Mouse (Mus musculus) liver, embryonic 11.5 days (tissue): ENCODE results near the gene Angptl8. TPM values are rescaled to one million over a fixed set of nuclear protein-coding genes. Genes with fewer than 3 reads are reported as not detected.

Experiments
- ATAC-seq: fragments of 200-750 bp; cut with Nextera tagmentation; replicated peaks from 2 replicates; pipeline ENCODE4 v1.8.0; 2017; ENCODE audit warnings: moderate number of reproducible peaks, mild to moderate bottlenecking, moderate TSS enrichment, moderate library complexity; ENCODE audit not compliant: low FRiP score
- DNase-seq: peaks from one replicate; pipeline ENCODE4 v3.0.0-alpha.2; 2017; ENCODE audit warnings: low spot score
- H3K27ac ChIP-seq: fragments of 300-500 bp; sonication (generic); 2 replicates; pipeline ENCODE4 v1.5.1; 2014; ENCODE audit warnings: mild to moderate bottlenecking, low read depth, low read length, control low read depth
- H3K27me3 ChIP-seq: fragments of 300-500 bp; sonication (generic); replicated peaks from 2 replicates; pipeline ENCODE4 v1.6.1; 2014; ENCODE audit warnings: low read length, mixed read lengths; ENCODE audit not compliant: control insufficient read depth, insufficient read depth
- H3K36me3 ChIP-seq: fragments of 300-500 bp; sonication (generic); 2 replicates; pipeline ENCODE4 v1.6.1; 2014; ENCODE audit warnings: mild to moderate bottlenecking, low read length, moderate library complexity, mixed read lengths; ENCODE audit not compliant: control insufficient read depth, insufficient read depth
- H3K4me1 ChIP-seq: fragments of 300-500 bp; sonication (generic); replicated peaks from 2 replicates; pipeline ENCODE4 v1.6.1; 2014; ENCODE audit warnings: low read length, mixed read lengths; ENCODE audit not compliant: control insufficient read depth, insufficient read depth
- H3K4me2 ChIP-seq: fragments of 300-500 bp; sonication (generic); 2 replicates; pipeline ENCODE4 v1.6.1; 2014; ENCODE audit warnings: mild to moderate bottlenecking, control low read depth, moderate library complexity
- H3K4me3 ChIP-seq: fragments of 300-500 bp; sonication (generic); 2 replicates; pipeline ENCODE4 v1.5.1; 2014; ENCODE audit warnings: low read depth, low read length, control low read depth
- H3K9ac ChIP-seq: fragments of 300-500 bp; sonication (generic); 2 replicates; pipeline ENCODE4 v1.6.1; 2014; ENCODE audit warnings: low read depth, low read length, control low read depth
- H3K9me3 ChIP-seq: fragments of 300-500 bp; sonication (generic); 2 replicates; pipeline ENCODE4 v1.6.1; 2016; ENCODE audit warnings: low read length, inconsistent platforms, mixed read lengths; ENCODE audit not compliant: control insufficient read depth
- WGBS: fragments of 180-500 bp; shearing (Covaris S2); extraction: QIAGEN DNeasy Blood & Tissue Kit; methylation state at CpG from one replicate; pipeline ENCODE4 v1.1.7; 2014; 5-methylcytosine and 5-hydroxymethylcytosine counted together
- microRNA-seq: library from miRNA; unstranded; fragments of <30 nt; microRNA quantifications from one replicate; pipeline ENCODE4, GENCODE M21; 2017; ENCODE audit warnings: borderline number of aligned reads
- polyA plus RNA-seq: library from polyadenylated mRNA; unstranded; fragments of >200 nt; fragmentation: Nextera tagmentation; extraction: Ambion mirVana; gene quantifications from 2 replicates; pipeline ENCODE4 v1.2.1, GENCODE M21; 2014

Angptl8 gene
- polyA plus RNA-seq, 1 experiment from 2014 or later: 17.4 TPM

DNA sequence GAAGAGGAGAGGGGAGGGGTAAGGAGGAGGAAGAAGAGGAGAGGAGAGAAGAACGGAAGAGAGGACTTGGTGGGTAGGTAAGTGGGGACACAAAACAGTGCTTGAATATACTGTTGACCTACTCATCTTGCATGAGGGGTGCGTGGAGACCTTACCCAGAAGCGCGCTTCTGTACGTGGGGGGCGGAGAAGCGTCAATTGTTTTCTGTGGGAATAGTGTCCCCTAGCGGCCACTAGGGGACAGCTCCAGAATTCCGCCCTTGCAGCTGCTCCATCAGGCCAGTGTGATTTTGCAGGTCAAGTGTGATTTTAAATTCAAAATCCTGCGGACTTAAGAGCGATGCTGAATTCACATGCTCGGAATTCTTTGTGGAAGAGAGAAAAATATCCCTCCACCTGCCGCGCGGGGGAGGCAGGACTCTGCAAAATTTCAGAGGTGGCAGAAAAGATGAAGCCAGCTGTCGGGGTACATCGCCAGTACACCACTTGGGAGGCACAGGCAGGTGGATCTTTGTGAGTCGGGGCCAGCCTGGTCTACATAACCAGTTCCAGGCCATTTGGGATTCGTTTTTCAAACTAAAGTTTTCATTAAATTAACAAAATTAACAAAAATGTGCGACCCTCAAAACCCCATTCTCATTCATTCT is 35.7 kb downstream of the Angptl8 start:
- Histone ChIP-seq H3K27me3 (peaks cover 3% of the 10 kb centered on the region; the same call in 1 of the 2 replicates), H3K4me3 (no peak overlapping the region), H3K9me3 (no peaks in the 10 kb centered on the region), H3K4me1 (no peaks in the 10 kb centered on the region), H3K4me2 (peak overlapping the region; percentile 31; the same call in 1 of the 2 replicates), H3K27ac (no peak overlapping the region), H3K9ac (no peak overlapping the region), H3K36me3 (no peaks in the 10 kb centered on the region)
- DNase-seq (no peak), ATAC-seq (no peak)
- WGBS: 14% methylated on average over 20 of the region's 20 CpGs

DNA sequence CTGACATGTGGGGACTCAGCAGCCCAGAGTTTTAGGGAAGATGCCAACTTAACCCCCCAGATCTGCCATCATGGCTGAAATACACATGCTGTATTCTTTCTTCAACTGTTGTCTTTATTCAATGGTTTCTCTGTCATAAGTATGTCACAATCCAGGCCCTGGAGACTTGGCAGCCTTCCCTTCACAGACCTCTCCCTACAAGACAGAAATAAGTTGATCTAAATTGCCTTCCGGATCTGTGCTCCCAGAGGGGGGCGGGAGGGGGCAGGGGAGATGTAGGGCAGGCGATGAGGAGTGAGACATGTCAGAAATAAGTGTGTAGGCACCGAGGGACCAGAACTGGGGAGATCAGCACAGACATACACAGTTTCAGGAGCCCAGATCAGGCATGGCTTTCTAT is 36.9 kb downstream of the Angptl8 start:
- ATAC-seq (no peak), DNase-seq (no peak)
- Histone ChIP-seq H3K4me1 (no peaks in the 10 kb centered on the region), H3K36me3 (no peaks in the 10 kb centered on the region), H3K9ac (no peak overlapping the region), H3K9me3 (no peaks in the 10 kb centered on the region), H3K4me2 (no peak overlapping the region), H3K27me3 (peaks cover 3% of the 10 kb centered on the region; the same call in 1 of the 2 replicates), H3K27ac (no peak overlapping the region), H3K4me3 (no peak overlapping the region)
- 67% methylated on average over 4 of the region's 4 CpGs for WGBS

DNA sequence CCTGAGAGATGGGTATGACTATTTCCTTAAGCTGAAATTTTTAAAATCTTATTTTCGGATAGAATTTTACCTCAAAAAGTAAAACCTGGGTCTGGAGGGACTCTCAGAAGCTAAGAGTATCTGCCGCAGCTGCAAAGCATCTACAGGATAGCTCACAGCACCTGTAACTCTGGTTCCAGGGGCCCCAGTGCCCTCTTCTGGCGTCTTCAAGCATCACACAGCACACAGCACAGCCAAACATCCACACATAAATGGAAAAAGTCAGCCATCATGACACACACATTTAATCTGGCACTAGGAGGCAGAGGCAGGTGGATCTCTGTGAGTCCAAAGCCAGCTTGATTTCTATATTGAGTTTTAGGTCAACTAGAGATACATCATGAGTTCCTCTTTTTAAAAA is 41.3 kb downstream of the Angptl8 start:
- DNase-seq: no peak
- H3K9me3 ChIP-seq: 0 out of 2 replicates have a peak, but pooled peaks cover 3% of the 10 kb centered on the region
- no peaks in the 10 kb centered on the region for H3K27me3 ChIP-seq
- H3K9ac ChIP-seq: no peak overlapping the region
- no peak for ATAC-seq
- H3K4me3 ChIP-seq: no peak overlapping the region
- H3K27ac ChIP-seq: no peak overlapping the region
- no peaks in the 10 kb centered on the region for H3K36me3 ChIP-seq
- 54% methylated on average over 3 of the region's 3 CpGs for WGBS
- no peak overlapping the region for H3K4me2 ChIP-seq
- no peaks in the 10 kb centered on the region for H3K4me1 ChIP-seq

Small RNA genes within 50 kb of the gene (microRNA-seq; reads per million reads assigned to microRNA genes)
- 2.5 reads per million for gene Mir7083

Other genes with a start within 250 kb of the Angptl8 start
- 35.2 and 41.5 TPM in 2 replicates for gene Timm29, start 242.8 kb upstream of the Angptl8 start, polyA plus RNA-seq
- gene Yipf2, start 242.7 kb upstream of the Angptl8 start, polyA plus RNA-seq: 15.5 and 16.5 TPM in 2 replicates
- 86.1 and 86.6 TPM in 2 replicates for gene Smarca4, start 219.3 kb upstream of the Angptl8 start, polyA plus RNA-seq
- gene Ldlr, start 112.0 kb upstream of the Angptl8 start, polyA plus RNA-seq: 18.8 and 23.9 TPM in 2 replicates
- gene Spc24, start 75.2 kb upstream of the Angptl8 start, polyA plus RNA-seq: 151 and 170 TPM in 2 replicates
- 4.7 and 6.7 TPM in 2 replicates for gene Kank2, start 36.8 kb upstream of the Angptl8 start, polyA plus RNA-seq
- 14.9 and 21.6 TPM in 2 replicates for gene Dock6, start 17.1 kb downstream of the Angptl8 start, polyA plus RNA-seq
- gene Rab3d, start 82.7 kb downstream of the Angptl8 start, polyA plus RNA-seq: 5.7 and 7.3 TPM in 2 replicates
- 2.2 and 2.9 TPM in 2 replicates for gene Ccdc159, start 92.0 kb downstream of the Angptl8 start, polyA plus RNA-seq
- gene Tmem205, start 92.0 kb downstream of the Angptl8 start, polyA plus RNA-seq: 45.0 and 51.0 TPM in 2 replicates
- 6.1 and 7.2 TPM in 2 replicates for gene Plppr2, start 101.5 kb downstream of the Angptl8 start, polyA plus RNA-seq
- 9.8 and 11.9 TPM in 2 replicates for gene Swsap1, start 120.2 kb downstream of the Angptl8 start, polyA plus RNA-seq
- gene Epor, start 128.0 kb downstream of the Angptl8 start, polyA plus RNA-seq: 131 TPM in 2 replicates
- gene Rgl3, start 153.9 kb downstream of the Angptl8 start, polyA plus RNA-seq: 0.34 and 0.55 TPM in 2 replicates
- gene Ccdc151, start 167.1 kb downstream of the Angptl8 start, polyA plus RNA-seq: 0.23 and 0.29 TPM in 2 replicates
- gene Prkcsh, start 167.3 kb downstream of the Angptl8 start, polyA plus RNA-seq: 89.4 and 89.5 TPM in 2 replicates
- 0.19 and 0.25 TPM in 2 replicates for gene Elavl3, start 216.5 kb downstream of the Angptl8 start, polyA plus RNA-seq
- gene Gm49318, start 235.7 kb downstream of the Angptl8 start, polyA plus RNA-seq: not detected in 2 replicates
- 5.5 and 7.5 TPM in 2 replicates for gene Zfp653, start 235.9 kb downstream of the Angptl8 start, polyA plus RNA-seq
- 55.1 and 59.2 TPM in 2 replicates for gene Ecsit, start 249.9 kb downstream of the Angptl8 start, polyA plus RNA-seq